Mouse (Mus musculus): Measurements from ENCODE around the gene Ddn.

The Ddn gene

GRCm38 (mm10) chr15:98796803-98797595 is 12.3 kb downstream of the Ddn start:
- no peak for DNase-seq

- DNase-seq = no peak
Observed at GRCm38 (mm10) chr15:98793141-98793698, 16.1 kb downstream of the Ddn start.

GRCm38 (mm10) chr15:98792233-98793020 is 16.9 kb downstream of the Ddn start:
- DNase-seq = no peak

- no peak for DNase-seq
Observed at GRCm38 (mm10) chr15:98791771-98792170, 17.5 kb downstream of the Ddn start.

- no peak for DNase-seq
Observed at GRCm38 (mm10) chr15:98791221-98791620, 18.1 kb downstream of the Ddn start.

GRCm38 (mm10) chr15:98790761-98791160 is 18.5 kb downstream of the Ddn start:
- DNase-seq = no peak

- DNase-seq = peak; percentile 70
Observed at GRCm38 (mm10) chr15:98789661-98790535, 19.4 kb downstream of the Ddn start, which contains the start of gene Wnt1. Gene Wnt1, plus strand, starts transcription at chr15:98789857.

GRCm38 (mm10) chr15:98788972-98789660 is 20.2 kb downstream of the Ddn start:
- DNase-seq = no peak

- DNase-seq = no peak
Observed at GRCm38 (mm10) chr15:98787930-98788329, 21.4 kb downstream of the Ddn start.

GRCm38 (mm10) chr15:98785744-98786143 is 23.5 kb downstream of the Ddn start:
- DNase-seq = no peak

GRCm38 (mm10) chr15:98781166-98781565 is 28.1 kb downstream of the Ddn start:
- no peak for DNase-seq

- no peak for DNase-seq
Observed at GRCm38 (mm10) chr15:98780573-98780972, 28.7 kb downstream of the Ddn start.

- DNase-seq = no peak
Observed at GRCm38 (mm10) chr15:98780075-98780474, 29.2 kb downstream of the Ddn start.

GRCm38 (mm10) chr15:98778806-98779205 is 30.5 kb downstream of the Ddn start:
- no peak for DNase-seq

GRCm38 (mm10) chr15:98778191-98778770 is 31.0 kb downstream of the Ddn start:
- DNase-seq = no peak

- no peak for DNase-seq
Observed at GRCm38 (mm10) chr15:98777762-98778161, 31.5 kb downstream of the Ddn start, which contains the start of gene Wnt10b. Gene Wnt10b, minus strand, starts transcription at chr15:98778150.

GRCm38 (mm10) chr15:98777005-98777616 is 32.2 kb downstream of the Ddn start:
- no peak for DNase-seq

- DNase-seq = peak; percentile 41
Observed at GRCm38 (mm10) chr15:98776280-98777004, 32.8 kb downstream of the Ddn start.

- no peak for DNase-seq
Observed at GRCm38 (mm10) chr15:98775533-98775932, 33.8 kb downstream of the Ddn start.

GRCm38 (mm10) chr15:98774096-98774495 is 35.2 kb downstream of the Ddn start:
- DNase-seq = no peak
